Mouse (Mus musculus) CH12.LX (cell line): ENCODE results near the gene Stk31.

ENCODE experiments used
- BHLHE40 ChIP-seq: IDR thresholded peaks from 2 replicates; pipeline ENCODE4 v1.6.1; 2011; ENCODE audit warnings: mild to moderate bottlenecking, low read depth, low read length, improper control_type of control experiment
- CHD2 ChIP-seq: IDR thresholded peaks from 2 replicates; pipeline ENCODE4 v1.6.1; 2011; ENCODE audit warnings: low read length, improper control_type of control experiment
- MAFK ChIP-seq: IDR thresholded peaks from 2 replicates; pipeline ENCODE4 v1.6.1; 2011; ENCODE audit warnings: low read length, improper control_type of control experiment; ENCODE audit not compliant: insufficient replicate concordance
- POLR2A ChIP-seq: IDR thresholded peaks from 2 replicates; pipeline ENCODE4 v1.6.1; 2011; ENCODE audit warnings: low read depth, mild to moderate bottlenecking, improper control_type of control experiment, low read length
- SIN3A ChIP-seq: IDR thresholded peaks from 2 replicates; pipeline ENCODE4 v1.6.1; 2012; ENCODE audit warnings: low read length, improper control_type of control experiment, inconsistent platforms
- ZNF384 ChIP-seq: IDR thresholded peaks from 2 replicates; pipeline ENCODE4 v1.6.1; 2012; ENCODE audit warnings: low read depth, low read length, improper control_type of control experiment, inconsistent platforms

DNA sequence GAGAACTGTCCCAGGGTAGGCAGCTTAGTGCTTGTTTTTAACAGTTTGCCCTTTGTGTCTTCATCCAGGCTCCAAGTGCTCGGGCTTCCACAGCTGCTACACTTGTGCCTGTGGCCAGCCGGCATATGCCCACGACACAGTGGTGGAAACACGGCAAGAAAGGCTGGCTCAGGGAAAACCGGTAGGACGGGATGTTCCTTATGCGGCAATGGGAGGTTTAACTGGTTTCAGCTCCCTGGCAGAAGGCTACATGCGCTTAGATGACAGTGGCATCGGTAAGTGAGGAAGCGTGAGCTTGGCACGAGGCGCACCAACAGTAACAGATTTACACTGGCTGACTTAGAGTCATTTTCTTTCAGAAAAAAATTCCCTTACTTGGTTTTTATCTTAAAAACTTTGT lies 17.1 kb upstream of the Stk31 start:
- no peak for TF ChIP-seq CHD2
- TF ChIP-seq MAFK = no peak
- no peak for TF ChIP-seq ZNF384
- TF ChIP-seq SIN3A = no peak
- TF ChIP-seq BHLHE40 = no peak
- no peak for TF ChIP-seq POLR2A
